Mouse (Mus musculus): Measurements from ENCODE around the gene Samd13. TPM values are rescaled to one million over a fixed set of nuclear protein-coding genes. Genes with fewer than 3 reads are reported as not detected.

The Samd13 gene
- polyA plus RNA-seq, 1 experiment from 2014 or later = 1.2 TPM

Other genes with a start within 250 kb of the Samd13 start
- gene Ctbs, start 235.8 kb downstream of the Samd13 start, polyA plus RNA-seq (2015; fragmentation: Nextera tagmentation; extraction: Ambion mirVana) = 10.5 and 10.6 TPM in 2 replicates
- gene Spata1, start 185.8 kb downstream of the Samd13 start, polyA plus RNA-seq (2015; fragmentation: Nextera tagmentation; extraction: Ambion mirVana) = 6.9 and 8.6 TPM in 2 replicates
- gene Gng5, start 185.8 kb downstream of the Samd13 start, polyA plus RNA-seq (2015; fragmentation: Nextera tagmentation; extraction: Ambion mirVana) = 826 and 839 TPM in 2 replicates
- gene Rpf1, start 164.2 kb downstream of the Samd13 start, polyA plus RNA-seq (2015; fragmentation: Nextera tagmentation; extraction: Ambion mirVana) = 40.5 and 41.4 TPM in 2 replicates
- 1.2 and 1.9 TPM in 2 replicates for gene Uox, start 115.2 kb downstream of the Samd13 start, polyA plus RNA-seq (2015; fragmentation: Nextera tagmentation; extraction: Ambion mirVana)
- 0.21 and 0.48 TPM in 2 replicates for gene Dnase2b, start 70.0 kb downstream of the Samd13 start, polyA plus RNA-seq (2015; fragmentation: Nextera tagmentation; extraction: Ambion mirVana)
- 0.23 and 0.24 TPM in 2 replicates for gene 4930503B20Rik, start 34.3 kb downstream of the Samd13 start, polyA plus RNA-seq (2015; fragmentation: Nextera tagmentation; extraction: Ambion mirVana)
- 60.5 and 62.4 TPM in 2 replicates for gene Prkacb, start 127.4 kb upstream of the Samd13 start, polyA plus RNA-seq (2015; fragmentation: Nextera tagmentation; extraction: Ambion mirVana)
- 2.9 and 3.9 TPM in 2 replicates for gene Ttll7, start 166.8 kb upstream of the Samd13 start, polyA plus RNA-seq (2015; fragmentation: Nextera tagmentation; extraction: Ambion mirVana)

All from embryonic facial prominence, embryonic 15.5 days (tissue).